Mouse (Mus musculus) left cerebral cortex, adult 2 months (tissue): Measurements from ENCODE around the gene Scnn1a. TPM values are rescaled to one million over a fixed set of nuclear protein-coding genes. Genes with fewer than 3 reads are reported as not detected.
"Not testable (repeated sequence)": the region's sequence is repeated elsewhere in the genome, so short reads cannot be mapped to it uniquely, and the experiment has no call there.

Experiments
- DNase-seq, 2 experiments: peaks; one replicate each; pipeline ENCODE4 v3.0.0; 2021 to 2022; ENCODE audit warnings: low spot score in 2 of 2, mixed read lengths in 1 of 2; ENCODE audit errors: extremely low spot score in 1 of 2
- H3K27ac ChIP-seq: fragments of 200-600 bp; 2 replicates; pipeline ENCODE4 v1.8.1; 2022
- H3K4me3 ChIP-seq: fragments of 200-600 bp; 2 replicates; pipeline ENCODE4 v1.8.1; 2022
- CTCF ChIP-seq: fragments of 200-600 bp; IDR thresholded peaks from 2 replicates; pipeline ENCODE4 v1.8.1; 2022; ENCODE audit warnings: antibody characterized with exemption, mild to moderate bottlenecking, moderate library complexity
- intact Hi-C: fragments of 180-260 bp; cut with DNase I; formaldehyde crosslinking; loops from one replicate; pipeline ENCODE4 v1.15.1; 2025
- total RNA-seq, 2 experiments: library from RNA; stranded (reverse); gene quantifications; 2 replicates each; pipeline ENCODE4 v1.2.3; 2021

Scnn1a gene
- total RNA-seq, 2 experiments from 2014 or later: 2.5 to 2.7 TPM

DNA sequence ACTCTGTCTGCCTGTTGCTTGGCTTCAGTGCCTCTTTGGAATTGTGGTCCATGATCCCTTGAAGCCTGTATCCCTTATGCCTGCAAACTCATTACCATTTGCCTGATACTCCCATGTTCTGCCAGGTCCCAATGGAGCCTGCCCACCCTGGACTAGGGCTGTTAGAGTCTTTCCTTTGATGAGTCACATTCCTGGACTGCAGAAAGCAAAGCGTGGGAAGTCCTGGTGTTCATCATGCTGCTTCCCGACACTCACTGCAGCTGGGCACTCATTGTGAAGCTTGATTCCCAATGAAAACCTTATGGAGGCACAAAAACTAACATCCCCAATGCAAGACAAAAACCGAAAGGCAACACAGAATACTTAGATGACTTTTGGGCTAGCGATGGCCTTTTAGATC is 29.1 kb upstream of the Scnn1a start:
- DNase-seq: no peak
- no peak for TF ChIP-seq CTCF
- H3K27ac ChIP-seq: no peak overlapping the region
- intact Hi-C loops: no loop called here
- no peak overlapping the region for H3K4me3 ChIP-seq

DNA sequence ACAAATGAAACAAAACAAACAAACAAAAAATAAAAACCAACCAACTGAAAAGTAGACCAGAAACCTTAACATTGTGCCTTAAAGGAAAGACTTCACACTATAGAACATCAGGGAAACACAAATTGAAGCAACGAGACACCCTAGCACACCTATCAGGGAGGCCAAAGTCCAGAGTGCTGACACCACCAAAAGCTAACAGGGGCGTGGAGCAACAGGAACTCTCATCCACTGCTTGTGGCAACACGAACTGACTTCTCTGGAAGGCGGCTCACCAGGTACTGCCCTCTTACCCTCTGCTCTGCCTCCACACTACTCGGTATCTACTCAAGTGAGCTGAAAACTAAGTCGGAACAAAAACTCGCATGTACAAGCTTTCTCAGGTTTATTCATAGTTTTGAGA is 28.2 kb upstream of the Scnn1a start:
- no peak for TF ChIP-seq CTCF
- intact Hi-C loops: no loop called here
- no peak overlapping the region for H3K4me3 ChIP-seq
- H3K27ac ChIP-seq: no peak overlapping the region
- no peak for DNase-seq

DNA sequence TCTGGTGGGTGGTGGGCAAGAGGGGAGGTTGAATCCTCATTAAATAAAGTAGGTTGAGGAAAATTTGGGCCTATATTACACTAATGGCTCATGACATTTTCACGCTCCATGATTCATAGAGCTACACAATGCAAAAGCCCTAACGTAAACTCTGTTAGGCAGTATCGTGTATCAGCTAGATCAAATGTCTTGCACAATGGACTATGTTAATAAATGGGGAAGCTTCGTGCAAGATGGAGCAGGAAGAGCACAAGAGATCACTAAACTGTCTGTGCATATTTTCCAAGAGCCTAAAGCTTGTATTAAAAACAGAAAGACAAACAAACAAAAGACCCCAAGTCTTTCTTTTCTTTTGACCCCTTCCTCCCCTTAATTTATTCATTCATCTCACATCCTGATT is 26.4 kb upstream of the Scnn1a start:
- no peak for DNase-seq
- no peak overlapping the region for H3K27ac ChIP-seq
- no peak for TF ChIP-seq CTCF
- intact Hi-C loops: no loop called here
- no peak overlapping the region for H3K4me3 ChIP-seq

DNA sequence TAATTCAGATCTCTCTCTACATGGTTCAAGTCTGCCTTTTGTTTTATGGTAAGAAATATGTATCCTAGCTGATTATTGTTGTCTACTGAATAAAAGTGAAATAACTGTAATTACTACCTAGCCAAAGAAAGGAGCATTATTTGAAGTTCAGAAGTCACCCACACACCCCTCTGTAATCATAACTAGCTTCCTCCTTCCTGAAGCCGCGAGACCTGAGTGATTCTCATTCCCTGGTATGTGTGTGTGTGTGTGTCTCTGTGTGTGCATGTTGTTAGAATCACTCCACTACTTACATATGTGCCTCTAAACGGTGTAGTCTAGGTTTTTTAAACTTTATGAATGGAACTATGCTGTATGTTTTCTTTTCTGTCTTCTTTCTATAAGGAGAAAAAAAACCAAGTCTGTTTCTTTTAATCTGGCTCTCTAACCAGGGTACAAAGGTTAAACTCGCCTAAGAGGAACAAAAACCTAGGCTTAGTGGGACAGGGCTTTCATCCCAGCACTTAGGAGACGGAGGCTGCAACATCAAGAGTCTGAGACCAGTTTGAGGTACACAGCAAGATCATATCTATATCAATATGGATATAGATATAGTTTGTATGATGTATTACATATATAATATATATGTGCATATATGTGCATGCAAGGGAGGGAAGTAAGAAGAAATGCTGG is 23.2 kb upstream of the Scnn1a start:
- Histone ChIP-seq H3K27ac (no peak overlapping the region), H3K4me3 (no peak overlapping the region)
- intact Hi-C loops: no loop called here
- no peak for DNase-seq
- TF ChIP-seq CTCF: no peak

DNA sequence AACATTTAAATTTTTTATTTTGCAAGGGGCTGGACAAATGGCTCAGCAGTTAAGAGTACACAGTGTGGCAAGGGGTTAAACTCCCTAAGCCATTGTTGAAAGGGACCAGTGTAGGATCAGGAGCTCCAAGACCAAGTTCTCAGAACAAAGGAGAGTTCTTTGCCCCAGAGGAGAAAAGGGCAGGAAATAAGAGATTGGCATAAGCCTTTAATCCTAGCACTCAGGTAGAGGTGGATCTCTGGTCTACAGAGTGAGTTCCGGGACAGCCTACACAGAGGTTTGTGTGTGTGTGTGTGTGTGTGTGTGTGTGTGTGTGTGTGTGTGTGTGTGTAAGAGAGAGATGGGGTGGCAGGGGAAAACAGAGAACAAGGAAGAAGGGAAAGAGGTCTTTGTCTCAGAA is 19.5 kb upstream of the Scnn1a start:
- no peak overlapping the region for H3K27ac ChIP-seq
- TF ChIP-seq CTCF: no peak
- intact Hi-C loops: no loop called here
- DNase-seq: no peak
- no peak overlapping the region for H3K4me3 ChIP-seq

DNA sequence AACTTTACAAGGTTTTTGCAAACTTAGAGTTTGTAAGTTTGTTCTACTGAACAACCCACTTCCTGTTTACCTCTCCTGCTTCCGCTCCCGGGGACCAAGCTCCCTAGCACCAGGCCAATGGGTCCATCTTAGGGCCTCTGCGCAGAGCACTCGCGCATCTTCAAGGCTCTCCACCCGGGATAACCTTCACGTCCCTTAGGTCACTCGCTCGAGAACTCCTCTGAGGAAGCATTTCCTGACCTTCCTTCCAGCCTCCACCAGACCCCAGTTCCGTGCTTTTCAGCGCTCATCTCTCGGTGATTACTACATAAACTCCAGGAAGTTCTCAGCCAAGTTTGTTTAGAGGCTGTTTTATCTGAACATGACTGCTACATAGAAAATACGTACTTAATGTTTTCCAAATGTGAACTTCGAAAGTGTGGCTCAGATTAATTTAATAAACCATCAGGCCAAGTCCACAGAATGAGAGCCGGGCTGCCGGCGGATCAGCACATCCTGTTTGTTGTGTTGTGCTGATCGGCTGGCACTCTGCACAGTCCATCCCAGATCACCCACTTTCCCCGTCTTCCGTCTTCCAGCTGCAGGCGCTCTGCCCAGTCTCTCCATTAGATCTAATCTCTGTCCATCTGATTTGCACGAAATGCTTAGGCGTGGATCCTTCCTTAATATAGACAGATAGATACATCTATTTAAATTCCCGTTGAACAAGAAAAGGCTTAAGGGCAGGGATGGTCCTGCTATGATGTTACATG is 18.1 kb upstream of the Scnn1a start:
- DNase-seq: no peak
- no peak overlapping the region for H3K27ac ChIP-seq
- H3K4me3 ChIP-seq: no peak overlapping the region
- no peak for TF ChIP-seq CTCF
- intact Hi-C loops: no loop called here

DNA sequence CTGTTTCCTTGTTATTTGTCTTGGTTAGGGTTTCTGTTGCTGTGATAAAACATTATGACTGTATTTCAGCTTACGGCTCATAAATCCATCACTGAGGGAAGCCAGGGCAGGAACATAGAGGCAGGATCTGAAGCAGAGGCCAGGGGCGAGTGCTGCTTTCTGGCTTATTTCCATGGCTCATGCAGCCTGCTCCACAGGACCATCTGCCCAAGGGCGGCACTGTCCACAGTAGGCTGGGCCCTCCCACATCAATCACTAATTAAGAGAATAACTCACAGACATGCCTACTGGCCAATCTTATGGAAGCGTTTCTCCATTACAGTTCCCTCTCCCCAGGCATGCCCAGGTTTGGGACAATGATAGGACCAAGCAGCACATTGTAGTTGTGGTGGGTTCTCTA is 17.2 kb upstream of the Scnn1a start:
- no peak for TF ChIP-seq CTCF
- intact Hi-C loops: no loop called here
- no peak for DNase-seq
- no peak overlapping the region for H3K27ac ChIP-seq
- no peak overlapping the region for H3K4me3 ChIP-seq

DNA sequence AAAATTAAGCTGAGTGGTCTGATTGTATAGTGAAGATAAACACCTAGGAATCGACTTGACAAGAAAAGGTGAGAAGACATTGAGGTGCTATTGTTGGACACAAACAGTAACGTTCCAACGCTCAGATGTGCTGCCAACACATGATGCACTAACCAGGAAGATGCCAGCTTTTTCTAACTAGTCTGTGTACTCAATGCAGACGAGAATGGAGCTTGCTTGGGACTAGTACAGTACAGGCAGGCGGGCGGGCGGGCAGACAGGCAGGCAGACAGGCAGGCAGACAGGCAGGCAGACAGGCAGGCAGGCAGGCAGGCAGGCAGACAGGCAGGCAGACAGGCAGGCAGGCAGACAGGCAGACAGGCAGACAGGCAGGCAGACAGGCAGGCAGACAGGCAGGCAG is 16.1 kb upstream of the Scnn1a start:
- H3K4me3 ChIP-seq, DNase-seq, H3K27ac ChIP-seq, intact Hi-C loops: not testable (repeated sequence)

DNA sequence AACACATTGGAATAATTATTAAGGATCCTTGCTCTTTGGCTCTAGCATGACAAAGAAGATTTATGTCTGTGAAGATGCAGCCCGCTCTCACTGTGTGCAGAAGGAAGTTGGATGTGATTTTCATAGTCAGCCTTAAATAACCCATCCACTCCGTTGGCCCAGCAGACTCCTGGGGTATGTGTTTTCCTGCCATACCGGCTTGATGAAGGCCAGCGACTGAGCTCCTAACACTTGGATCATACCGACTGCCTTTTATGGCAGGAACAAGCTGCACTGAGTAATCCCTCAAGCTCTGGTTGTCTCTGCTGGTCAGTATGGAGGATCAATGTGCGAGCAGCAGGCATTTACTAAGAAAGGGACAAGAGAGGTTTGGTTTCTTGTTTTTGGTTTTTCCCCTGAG is 15.0 kb upstream of the Scnn1a start:
- intact Hi-C loops: no loop called here
- TF ChIP-seq CTCF: no peak
- Histone ChIP-seq H3K4me3 (no peak overlapping the region), H3K27ac (no peak overlapping the region)
- DNase-seq: no peak

DNA sequence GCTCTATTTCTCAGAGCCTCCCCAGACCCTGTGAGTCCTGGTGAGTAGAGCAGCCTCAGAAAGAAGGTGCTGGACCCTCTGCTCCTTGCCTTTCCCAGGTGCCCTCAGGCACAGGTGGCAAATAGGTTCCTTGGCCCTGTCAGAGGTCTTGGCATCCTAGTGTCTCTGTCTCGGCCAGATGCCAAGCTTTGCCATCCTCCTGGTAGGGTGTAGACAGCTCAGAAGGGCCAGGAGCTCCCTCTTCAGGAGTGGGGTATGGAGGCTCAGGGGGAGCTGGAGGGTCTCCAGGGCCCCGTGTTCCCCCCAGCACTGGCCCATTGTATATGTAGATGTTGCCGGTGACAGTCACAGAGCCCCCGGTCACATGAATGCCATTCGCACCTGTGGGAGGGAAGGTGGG is 13.4 kb upstream of the Scnn1a start:
- Histone ChIP-seq H3K27ac (no peak overlapping the region), H3K4me3 (no peak overlapping the region)
- intact Hi-C loops: no loop called here
- TF ChIP-seq CTCF: no peak
- DNase-seq: no peak

DNA sequence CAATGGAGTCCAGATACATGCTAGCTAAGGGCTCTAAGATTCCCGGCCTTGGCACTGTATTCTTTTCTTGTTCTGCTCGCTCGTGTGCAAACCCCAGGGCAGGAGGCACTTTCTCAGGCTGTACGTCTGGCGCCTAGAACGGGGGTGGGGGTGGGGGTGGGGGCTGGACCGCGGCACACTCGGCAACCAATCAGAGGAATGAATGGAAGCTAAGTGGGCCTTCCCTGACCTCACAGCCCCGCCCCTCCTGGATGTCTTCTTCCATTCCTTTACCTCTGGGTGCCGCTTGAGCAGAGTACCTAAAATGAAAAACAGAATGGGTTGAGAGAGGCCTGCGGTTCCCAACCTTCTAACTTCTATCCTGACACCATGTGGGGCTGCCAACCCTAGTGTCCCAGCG is 11.5 kb upstream of the Scnn1a start:
- TF ChIP-seq CTCF: no peak
- intact Hi-C loops: no loop called here

DNA sequence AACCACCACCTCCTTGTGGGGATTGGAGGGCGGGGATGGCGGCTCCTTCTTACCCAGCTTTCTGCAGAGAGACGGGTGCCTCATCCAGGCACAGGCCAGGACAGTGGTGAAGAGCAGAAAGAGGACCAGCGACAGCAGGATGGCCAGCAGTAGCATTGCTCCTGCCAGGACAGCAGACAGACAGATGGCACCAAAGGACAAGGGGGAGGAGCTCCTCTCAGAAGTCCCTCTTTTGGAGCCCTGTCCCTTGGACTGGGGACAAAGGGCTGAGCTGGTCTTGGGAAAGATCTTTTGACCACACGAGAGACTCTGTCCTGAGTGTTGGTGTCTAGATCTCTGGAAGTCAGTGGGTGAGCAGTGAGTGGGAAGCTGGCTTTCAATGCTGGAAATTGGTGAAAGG is 11.1 kb upstream of the Scnn1a start:
- no peak for DNase-seq
- no peak for TF ChIP-seq CTCF
- Histone ChIP-seq H3K4me3 (no peak overlapping the region), H3K27ac (no peak overlapping the region)
- intact Hi-C loops: no loop called here

More for the DNA sequence above, 11.5 kb upstream of the Scnn1a start:
- no peak for DNase-seq
- Histone ChIP-seq H3K27ac (no peak overlapping the region), H3K4me3 (no peak overlapping the region)

DNA sequence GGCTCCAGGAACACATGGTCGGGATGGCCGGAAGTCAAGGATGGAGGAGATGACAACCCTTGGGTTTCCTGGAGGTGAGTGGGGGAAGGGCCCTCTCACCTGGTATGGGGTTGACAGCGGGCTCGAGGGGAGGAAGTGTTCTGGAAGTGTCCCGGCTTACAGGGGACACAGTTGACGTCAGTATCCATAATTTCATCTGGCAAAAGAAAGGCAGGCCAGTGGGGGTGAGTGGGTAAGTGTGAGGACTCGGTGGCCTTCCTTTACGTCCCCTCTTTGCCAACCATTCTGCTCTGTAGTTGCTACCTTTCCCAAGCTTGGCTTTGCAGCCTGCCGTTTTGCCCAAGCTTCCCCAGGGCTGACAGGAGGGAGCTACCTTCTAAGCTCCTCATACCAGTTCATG is 8.3 kb upstream of the Scnn1a start:
- no peak overlapping the region for H3K27ac ChIP-seq
- no peak overlapping the region for H3K4me3 ChIP-seq
- DNase-seq: no peak
- no peak for TF ChIP-seq CTCF
- intact Hi-C loops: no loop called here
